Mouse (Mus musculus): ENCODE measurements around the gene Naa35.

The Naa35 gene

GRCm38 (mm10) chr13:59648598-59648997 is 63.5 kb downstream of the Naa35 start:
- Histone ChIP-seq H3K36me3 (ENCODE audit: insufficient read depth, low read length) (peaks cover 65% of the 10 kb centered on the region), H3K4me3 (replicated peaks; ENCODE audit: low read length) (no peak overlapping the region), H3K4me1 (replicated peaks; ENCODE audit: low read depth, low read length) (peaks cover 90% of the 10 kb centered on the region), H3K9me3 (ENCODE audit: low read length) (no peaks in the 10 kb centered on the region), H3K27me3 (ENCODE audit: insufficient read depth, low read length) (no peaks in the 10 kb centered on the region)
- TF ChIP-seq POU5F1 (IDR thresholded peaks at IDR 0.05; ENCODE audit: borderline replicate concordance, low read length) (no peak), NANOG (IDR thresholded peaks at IDR 0.05; ENCODE audit: borderline replicate concordance, low read length) (no peak), CTCF (conservative IDR thresholded peaks at IDR 0.05; ENCODE audit: low read length) (no peak)

- peaks cover 66% of the 10 kb centered on the region for H3K36me3 ChIP-seq (ENCODE audit: insufficient read depth, low read length)
- peaks cover 100% of the 10 kb centered on the region for H3K4me1 ChIP-seq (replicated peaks; ENCODE audit: low read depth, low read length)
- no peaks in the 10 kb centered on the region for H3K27me3 ChIP-seq (ENCODE audit: insufficient read depth, low read length)
- H3K9me3 ChIP-seq (ENCODE audit: low read length), result no peaks in the 10 kb centered on the region
- no peak for TF ChIP-seq CTCF (conservative IDR thresholded peaks at IDR 0.05; ENCODE audit: low read length)
- TF ChIP-seq POU5F1 (IDR thresholded peaks at IDR 0.05; ENCODE audit: borderline replicate concordance, low read length), result no peak
- TF ChIP-seq NANOG (IDR thresholded peaks at IDR 0.05; ENCODE audit: borderline replicate concordance, low read length), result no peak
- H3K4me3 ChIP-seq (replicated peaks; ENCODE audit: low read length), result no peak overlapping the region
These were observed 64.7 kb downstream of the Naa35 start for GRCm38 (mm10) chr13:59649781-59650180.

GRCm38 (mm10) chr13:59652651-59653050 is 67.6 kb downstream of the Naa35 start:
- Histone ChIP-seq H3K27me3 (ENCODE audit: insufficient read depth, low read length) (no peaks in the 10 kb centered on the region), H3K4me3 (replicated peaks; ENCODE audit: low read length) (no peak overlapping the region), H3K36me3 (ENCODE audit: insufficient read depth, low read length) (peaks cover 56% of the 10 kb centered on the region), H3K9me3 (ENCODE audit: low read length) (no peaks in the 10 kb centered on the region), H3K4me1 (replicated peaks; ENCODE audit: low read depth, low read length) (peaks cover 100% of the 10 kb centered on the region)
- TF ChIP-seq NANOG (IDR thresholded peaks at IDR 0.05; ENCODE audit: borderline replicate concordance, low read length), result no peak
- TF ChIP-seq CTCF (conservative IDR thresholded peaks at IDR 0.05; ENCODE audit: low read length), result no peak
- TF ChIP-seq POU5F1 (IDR thresholded peaks at IDR 0.05; ENCODE audit: borderline replicate concordance, low read length), result no peak

GRCm38 (mm10) chr13:59653136-59653535 is 68.1 kb downstream of the Naa35 start:
- Histone ChIP-seq H3K9me3 (ENCODE audit: low read length) (no peaks in the 10 kb centered on the region), H3K36me3 (ENCODE audit: insufficient read depth, low read length) (peaks cover 52% of the 10 kb centered on the region), H3K4me3 (replicated peaks; ENCODE audit: low read length) (0 out of 2 replicates have a peak overlapping the region, but pooled peaks have one; percentile 10), H3K4me1 (replicated peaks; ENCODE audit: low read depth, low read length) (peaks cover 100% of the 10 kb centered on the region), H3K27me3 (ENCODE audit: insufficient read depth, low read length) (no peaks in the 10 kb centered on the region)
- TF ChIP-seq POU5F1 (IDR thresholded peaks at IDR 0.05; ENCODE audit: borderline replicate concordance, low read length), result no peak
- no peak for TF ChIP-seq CTCF (conservative IDR thresholded peaks at IDR 0.05; ENCODE audit: low read length)
- TF ChIP-seq NANOG (IDR thresholded peaks at IDR 0.05; ENCODE audit: borderline replicate concordance, low read length), result no peak

GRCm38 (mm10) chr13:59654465-59654864 is 69.4 kb downstream of the Naa35 start:
- TF ChIP-seq POU5F1 (IDR thresholded peaks at IDR 0.05; ENCODE audit: borderline replicate concordance, low read length), result no peak
- no peak for TF ChIP-seq CTCF (conservative IDR thresholded peaks at IDR 0.05; ENCODE audit: low read length)
- no peak for TF ChIP-seq NANOG (IDR thresholded peaks at IDR 0.05; ENCODE audit: borderline replicate concordance, low read length)
- Histone ChIP-seq H3K36me3 (ENCODE audit: insufficient read depth, low read length) (peaks cover 50% of the 10 kb centered on the region), H3K4me3 (replicated peaks; ENCODE audit: low read length) (peak overlapping the region; percentile 35; the same call in 1 of the 2 replicates), H3K4me1 (replicated peaks; ENCODE audit: low read depth, low read length) (peaks cover 100% of the 10 kb centered on the region), H3K27me3 (ENCODE audit: insufficient read depth, low read length) (no peaks in the 10 kb centered on the region), H3K9me3 (ENCODE audit: low read length) (no peaks in the 10 kb centered on the region; the same call in 1 of the 2 replicates)

- Histone ChIP-seq H3K4me3 (replicated peaks; ENCODE audit: low read length) (peak overlapping the region; percentile 5; the same call in 1 of the 2 replicates), H3K27me3 (ENCODE audit: insufficient read depth, low read length) (no peaks in the 10 kb centered on the region), H3K36me3 (ENCODE audit: insufficient read depth, low read length) (peaks cover 41% of the 10 kb centered on the region), H3K9me3 (ENCODE audit: low read length) (no peaks in the 10 kb centered on the region; the same call in 1 of the 2 replicates), H3K4me1 (replicated peaks; ENCODE audit: low read depth, low read length) (peaks cover 100% of the 10 kb centered on the region)
- TF ChIP-seq POU5F1 (IDR thresholded peaks at IDR 0.05; ENCODE audit: borderline replicate concordance, low read length) (no peak), CTCF (conservative IDR thresholded peaks at IDR 0.05; ENCODE audit: low read length) (no peak), NANOG (IDR thresholded peaks at IDR 0.05; ENCODE audit: borderline replicate concordance, low read length) (no peak)
These were observed 70.8 kb downstream of the Naa35 start for GRCm38 (mm10) chr13:59655718-59656315.

GRCm38 (mm10) chr13:59656316-59656832 is 71.3 kb downstream of the Naa35 start:
- Histone ChIP-seq H3K9me3 (ENCODE audit: low read length) (no peaks in the 10 kb centered on the region; the same call in 1 of the 2 replicates), H3K4me1 (replicated peaks; ENCODE audit: low read depth, low read length) (peaks cover 100% of the 10 kb centered on the region), H3K27me3 (ENCODE audit: insufficient read depth, low read length) (no peaks in the 10 kb centered on the region), H3K36me3 (ENCODE audit: insufficient read depth, low read length) (peaks cover 36% of the 10 kb centered on the region), H3K4me3 (replicated peaks; ENCODE audit: low read length) (peak overlapping the region; percentile 63)
- no peak for TF ChIP-seq NANOG (IDR thresholded peaks at IDR 0.05; ENCODE audit: borderline replicate concordance, low read length)

GRCm38 (mm10) chr13:59656975-59657388 is 71.9 kb downstream of the Naa35 start:
- no peaks in the 10 kb centered on the region for H3K27me3 ChIP-seq (ENCODE audit: insufficient read depth, low read length)
- TF ChIP-seq NANOG (IDR thresholded peaks at IDR 0.05; ENCODE audit: borderline replicate concordance, low read length), result no peak
- TF ChIP-seq POU5F1 (IDR thresholded peaks at IDR 0.05; ENCODE audit: borderline replicate concordance, low read length), result 0 out of 2 replicates have a peak, but pooled peaks have one; percentile 57
- no peak for TF ChIP-seq CTCF (conservative IDR thresholded peaks at IDR 0.05; ENCODE audit: low read length)
- H3K36me3 ChIP-seq (ENCODE audit: insufficient read depth, low read length), result peaks cover 33% of the 10 kb centered on the region
- peak overlapping the region; percentile 63 for H3K4me3 ChIP-seq (replicated peaks; ENCODE audit: low read length)
- no peaks in the 10 kb centered on the region; the same call in 1 of the 2 replicates for H3K9me3 ChIP-seq (ENCODE audit: low read length)
- H3K4me1 ChIP-seq (replicated peaks; ENCODE audit: low read depth, low read length), result peaks cover 100% of the 10 kb centered on the region
